Mouse (Mus musculus) thymus, adult 2 months (tissue): ENCODE measurements around the gene B4galnt2.

Experiments
- CTCF ChIP-seq: fragments of 200-500 bp; IDR thresholded peaks from 2 replicates; pipeline ENCODE4 v1.5.1; 2012; ENCODE audit warnings: mild to moderate bottlenecking, control low read depth, low read length, moderate library complexity, borderline replicate concordance; ENCODE audit not compliant: control insufficient read depth, poor library complexity, insufficient read depth; ENCODE audit errors: extremely low read depth
- POLR2A ChIP-seq: fragments of 200-500 bp; IDR thresholded peaks from 2 replicates; pipeline ENCODE4 v1.6.1; 2012; ENCODE audit warnings: mild to moderate bottlenecking, low read length, control low read depth, moderate library complexity; ENCODE audit not compliant: control insufficient read depth, poor library complexity, insufficient read depth; ENCODE audit errors: extremely low read depth

GRCm38 (mm10) chr11:95926398-95926797 lies 11.7 kb upstream of the B4galnt2 start:
- no peak for TF ChIP-seq POLR2A
- no peak for TF ChIP-seq CTCF
